Mouse (Mus musculus) liver, postnatal 0 days (tissue): ENCODE data around the gene Slc15a1. TPM values are rescaled to one million over a fixed set of nuclear protein-coding genes. Genes with fewer than 3 reads are reported as not detected.

Source experiments
- ATAC-seq: fragments of 200-750 bp; cut with Nextera tagmentation; 2 replicates; pipeline ENCODE4 v1.8.0; 2017; ENCODE audit warnings: mild to moderate bottlenecking, moderate library complexity
- DNase-seq: peaks from one replicate; pipeline ENCODE4 v3.0.0-alpha.2; 2016
- H3K27ac ChIP-seq: fragments of 300-500 bp; sonication (generic); 2 replicates; pipeline ENCODE4 v1.5.1; 2014; ENCODE audit warnings: antibody characterized with exemption, moderate library complexity, mild to moderate bottlenecking, low read depth
- H3K27me3 ChIP-seq: fragments of 300-500 bp; sonication (generic); 2 replicates; pipeline ENCODE4 v1.6.1; 2014; ENCODE audit warnings: low read length, control low read depth, mixed read lengths; ENCODE audit not compliant: insufficient read depth
- H3K36me3 ChIP-seq: fragments of 300-500 bp; sonication (generic); replicated peaks from 2 replicates; pipeline ENCODE4 v1.6.1; 2014; ENCODE audit warnings: mild to moderate bottlenecking, control low read depth, low read length, moderate library complexity, mixed read lengths; ENCODE audit not compliant: insufficient read depth
- H3K4me1 ChIP-seq: fragments of 300-500 bp; sonication (generic); 2 replicates; pipeline ENCODE4 v1.6.1; 2014; ENCODE audit warnings: antibody characterized with exemption, mild to moderate bottlenecking, control low read depth; ENCODE audit not compliant: insufficient read depth
- H3K4me2 ChIP-seq: fragments of 300-500 bp; sonication (generic); 2 replicates; pipeline ENCODE4 v1.6.1; 2014; ENCODE audit warnings: low read depth, mild to moderate bottlenecking, low read length, moderate library complexity, mixed read lengths
- H3K4me3 ChIP-seq: fragments of 300-500 bp; sonication (generic); 2 replicates; pipeline ENCODE4 v1.5.1; 2014; ENCODE audit warnings: low read depth, low read length
- H3K9ac ChIP-seq: fragments of 300-500 bp; sonication (generic); replicated peaks from 2 replicates; pipeline ENCODE4 v1.6.1; 2014; ENCODE audit warnings: mild to moderate bottlenecking, moderate library complexity
- H3K9me3 ChIP-seq: fragments of 300-500 bp; sonication (generic); 2 replicates; pipeline ENCODE4 v1.6.1; 2016; ENCODE audit warnings: mild to moderate bottlenecking, control low read depth, low read length, mixed read lengths
- CTCF ChIP-seq: sonication (generic); IDR thresholded peaks from 2 replicates; pipeline ENCODE4 v1.5.1; 2016; ENCODE audit warnings: antibody characterized with exemption, low read depth
- EP300 ChIP-seq: IDR thresholded peaks from 2 replicates; pipeline ENCODE4 v1.6.1; 2016; ENCODE audit warnings: antibody characterized with exemption, low read depth, mild to moderate bottlenecking
- WGBS: fragments of 180-500 bp; shearing (Covaris S2); extraction: QIAGEN DNeasy Blood & Tissue Kit; methylation state at CpG from one replicate; pipeline ENCODE4 v1.1.7; 2014; ENCODE audit not compliant: insufficient replicate concordance; 5-methylcytosine and 5-hydroxymethylcytosine counted together
- polyA plus RNA-seq: library from polyadenylated mRNA; unstranded; fragments of >200 nt; fragmentation: Nextera tagmentation; extraction: Ambion mirVana; gene quantifications from 2 replicates; pipeline ENCODE4 v1.2.1, GENCODE M21; 2015

Gene Slc15a1
- polyA plus RNA-seq, 1 experiment from 2014 or later, result not detected

DNA sequence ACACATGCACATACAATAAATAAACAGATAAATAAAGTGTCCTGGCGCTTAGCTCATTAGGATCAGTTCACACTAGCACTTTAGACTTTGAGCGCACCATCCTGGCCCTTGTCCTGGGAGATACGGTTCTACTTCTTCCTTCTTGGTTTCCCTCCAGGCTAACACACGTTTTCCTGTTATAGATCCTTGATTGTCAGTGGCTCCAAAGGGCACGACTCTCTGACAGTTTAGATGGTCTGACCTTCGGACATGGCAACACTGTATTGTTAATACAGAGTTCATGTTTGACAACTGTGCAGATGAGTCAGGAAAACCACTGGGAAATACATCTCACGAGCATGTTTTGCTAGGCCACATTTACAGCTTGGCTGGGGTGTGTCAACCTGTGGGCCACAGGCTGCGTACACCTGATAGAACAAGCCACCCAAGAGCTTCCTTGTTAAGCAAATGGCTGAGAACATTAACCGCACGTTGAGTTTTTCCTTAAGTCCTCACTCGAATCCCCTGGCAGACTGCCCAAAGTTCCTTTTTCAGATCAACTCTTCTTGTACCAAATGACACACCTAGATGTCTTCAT lies 33.4 kb downstream of the Slc15a1 start:
- Histone ChIP-seq H3K27me3 (no peaks in the 10 kb centered on the region), H3K9me3 (no peaks in the 10 kb centered on the region), H3K9ac (no peak overlapping the region), H3K4me2 (no peak overlapping the region), H3K4me1 (peaks cover 4% of the 10 kb centered on the region; the same call in 1 of the 2 replicates), H3K27ac (no peak overlapping the region), H3K4me3 (no peak overlapping the region), H3K36me3 (no peaks in the 10 kb centered on the region)
- 54% methylated on average over 11 of the region's 11 CpGs for WGBS
- TF ChIP-seq CTCF, result no peak
- TF ChIP-seq EP300, result no peak
- ATAC-seq (peak; percentile 89), DNase-seq (no peak)

DNA sequence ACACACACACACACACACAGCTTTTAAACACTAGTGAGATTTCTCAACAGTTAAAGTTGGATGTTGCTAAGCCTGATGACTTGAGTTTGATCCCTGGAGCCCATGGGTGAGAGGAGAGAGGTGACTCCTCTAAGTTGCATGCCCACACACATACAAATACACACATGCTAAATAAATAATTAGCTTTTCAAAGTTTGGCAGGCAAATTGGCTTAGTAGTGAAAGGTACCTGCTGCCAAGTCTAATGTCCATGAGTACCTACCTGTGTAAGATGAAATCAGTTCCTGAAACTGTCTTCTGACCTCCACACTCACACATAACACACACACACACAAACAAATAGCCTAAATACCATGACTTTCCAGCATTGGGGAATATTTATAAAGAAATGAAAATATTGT lies 35.5 kb downstream of the Slc15a1 start:
- no peak for ATAC-seq
- Histone ChIP-seq H3K9ac (no peak overlapping the region), H3K27ac (no peak overlapping the region), H3K4me3 (no peak overlapping the region), H3K36me3 (no peaks in the 10 kb centered on the region), H3K4me2 (no peak overlapping the region), H3K9me3 (no peaks in the 10 kb centered on the region), H3K4me1 (peaks cover 4% of the 10 kb centered on the region; the same call in 1 of the 2 replicates), H3K27me3 (no peaks in the 10 kb centered on the region)
- DNase-seq, result no peak
- TF ChIP-seq CTCF (no peak), EP300 (no peak)

DNA sequence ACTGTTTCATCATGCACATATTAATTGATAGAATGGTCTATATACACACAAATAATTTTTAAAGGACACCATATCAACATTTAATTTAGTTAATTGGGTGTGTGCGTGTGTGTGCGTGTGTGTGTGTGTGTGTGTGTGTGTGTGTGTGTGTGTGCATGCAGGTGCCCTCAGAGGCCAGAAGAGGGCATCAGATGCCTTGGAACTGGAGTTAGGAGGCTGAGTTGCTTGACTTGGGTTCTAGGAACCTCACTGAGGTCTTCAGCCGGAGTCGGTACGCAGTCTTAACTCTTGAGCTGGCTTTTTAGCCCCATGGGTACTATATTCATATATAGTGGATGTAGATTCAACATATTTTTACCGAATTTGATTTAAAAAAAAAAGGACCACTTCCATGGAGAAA lies 37.4 kb downstream of the Slc15a1 start:
- no peak for ATAC-seq
- WGBS, result 90% methylated on average over 6 of the region's 6 CpGs
- H3K9ac ChIP-seq, result no peak overlapping the region
- no peak for DNase-seq
- no peaks in the 10 kb centered on the region for H3K36me3 ChIP-seq
- no peak for TF ChIP-seq EP300
- no peak for TF ChIP-seq CTCF
- no peak overlapping the region for H3K27ac ChIP-seq
- no peaks in the 10 kb centered on the region for H3K27me3 ChIP-seq
- peaks cover 4% of the 10 kb centered on the region; the same call in 1 of the 2 replicates for H3K4me1 ChIP-seq
- no peak overlapping the region for H3K4me2 ChIP-seq
- H3K4me3 ChIP-seq, result no peak overlapping the region
- no peaks in the 10 kb centered on the region for H3K9me3 ChIP-seq

DNA sequence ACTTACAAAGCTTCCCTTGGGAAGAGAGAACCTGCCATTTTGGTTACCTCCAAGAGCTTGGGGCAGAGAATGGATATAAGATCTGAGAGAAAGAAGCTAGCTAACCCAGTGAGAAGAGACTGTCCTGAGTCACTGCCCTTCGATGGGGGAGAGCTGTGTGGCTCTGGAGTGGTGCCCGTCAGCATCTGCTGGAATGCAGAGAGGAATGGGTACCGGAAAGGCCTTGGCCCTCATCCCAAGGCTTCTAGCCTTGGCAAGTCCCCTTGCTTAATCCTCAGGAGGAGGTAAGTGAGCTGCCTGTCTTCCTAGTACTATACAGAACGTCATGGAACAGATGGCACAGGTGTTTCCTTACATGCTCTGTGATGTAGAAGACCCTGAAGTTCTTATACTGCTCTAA lies 38.6 kb downstream of the Slc15a1 start:
- Histone ChIP-seq H3K36me3 (no peaks in the 10 kb centered on the region), H3K27ac (no peak overlapping the region), H3K4me3 (no peak overlapping the region), H3K9ac (no peak overlapping the region), H3K4me2 (no peak overlapping the region), H3K9me3 (no peaks in the 10 kb centered on the region), H3K4me1 (peaks cover 3% of the 10 kb centered on the region; the same call in 1 of the 2 replicates), H3K27me3 (no peaks in the 10 kb centered on the region)
- ATAC-seq, result no peak
- WGBS, result 82% methylated on average over 4 of the region's 4 CpGs
- no peak for DNase-seq
- TF ChIP-seq CTCF (no peak), EP300 (no peak)

DNA sequence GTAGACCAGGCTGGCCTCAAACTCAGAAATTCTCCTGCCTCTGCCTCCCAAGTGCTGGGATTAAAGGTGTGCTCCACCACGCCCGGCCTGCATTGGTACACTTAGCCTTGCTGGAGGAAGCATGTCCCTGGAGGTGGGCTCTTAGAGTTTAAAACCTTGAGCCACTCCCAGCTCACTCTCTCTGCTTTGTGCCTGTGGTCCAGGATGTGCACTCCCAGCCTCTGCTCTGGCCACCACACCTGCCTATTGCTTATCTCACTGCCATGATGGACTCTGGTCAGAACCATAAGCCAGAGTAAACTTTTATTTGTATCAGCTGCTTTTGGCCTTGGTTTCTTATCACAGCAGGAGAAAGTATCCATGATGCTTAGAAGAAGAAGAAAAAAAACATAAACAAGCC lies 40.7 kb downstream of the Slc15a1 start:
- Histone ChIP-seq H3K9me3 (no peaks in the 10 kb centered on the region), H3K27ac (no peak overlapping the region), H3K4me1 (no peaks in the 10 kb centered on the region), H3K4me2 (no peak overlapping the region), H3K36me3 (no peaks in the 10 kb centered on the region), H3K27me3 (no peaks in the 10 kb centered on the region), H3K9ac (no peak overlapping the region), H3K4me3 (no peak overlapping the region)
- ATAC-seq (no peak), DNase-seq (no peak)
- WGBS, result 88% methylated on average over 2 of the region's 2 CpGs
- no peak for TF ChIP-seq CTCF

DNA sequence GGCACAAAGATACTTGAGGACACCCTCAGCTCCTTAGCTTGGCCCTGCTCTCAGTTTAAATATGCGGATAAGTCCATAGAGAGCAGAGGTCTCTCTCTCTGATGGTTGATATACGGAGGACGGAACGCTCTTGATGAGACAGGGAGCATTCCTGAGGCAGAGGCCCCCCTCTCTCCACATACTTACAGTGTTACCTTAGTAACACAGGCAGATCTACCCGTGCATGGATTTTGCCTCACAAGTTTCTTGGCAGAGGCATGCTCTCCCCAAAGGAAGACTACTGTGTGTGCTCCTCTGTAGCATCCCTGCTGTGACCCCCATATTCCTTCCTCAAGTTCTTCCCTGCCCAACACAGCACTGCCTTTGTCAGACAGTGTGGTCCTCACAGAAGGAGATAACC lies 42.3 kb downstream of the Slc15a1 start:
- DNase-seq (no peak), ATAC-seq (no peak)
- TF ChIP-seq CTCF, result no peak
- no peak for TF ChIP-seq EP300
- Histone ChIP-seq H3K36me3 (no peaks in the 10 kb centered on the region), H3K27me3 (no peaks in the 10 kb centered on the region), H3K9ac (no peak overlapping the region), H3K4me1 (no peaks in the 10 kb centered on the region), H3K9me3 (no peaks in the 10 kb centered on the region), H3K4me2 (no peak overlapping the region), H3K4me3 (no peak overlapping the region), H3K27ac (no peak overlapping the region)
- WGBS, result 83% methylated on average over 5 of the region's 5 CpGs

DNA sequence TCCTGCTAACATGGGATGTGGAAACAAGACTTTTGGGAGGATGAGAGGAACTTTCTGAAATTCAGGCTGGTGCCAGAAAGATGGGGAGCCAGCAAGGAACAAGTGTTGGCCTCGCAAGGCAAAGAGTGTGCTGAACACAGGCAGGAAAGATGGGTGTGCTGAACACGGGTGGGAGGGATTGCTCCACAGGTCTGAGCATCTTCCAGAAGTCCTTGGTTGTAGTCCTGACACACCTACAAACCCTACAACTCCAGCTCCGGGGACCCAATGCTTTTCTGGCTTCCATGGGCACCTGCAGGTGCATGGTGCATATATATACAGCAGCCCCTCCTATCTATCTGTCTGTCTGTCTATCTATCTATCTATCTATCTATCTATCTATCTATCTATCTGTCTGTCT lies 44.1 kb downstream of the Slc15a1 start:
- no peaks in the 10 kb centered on the region for H3K9me3 ChIP-seq
- H3K4me1 ChIP-seq, result no peaks in the 10 kb centered on the region
- no peak overlapping the region for H3K27ac ChIP-seq
- no peak overlapping the region for H3K9ac ChIP-seq
- TF ChIP-seq CTCF (no peak), EP300 (no peak)
- DNase-seq (no peak), ATAC-seq (no peak)
- WGBS, result 67% methylated on average over 3 of the region's 3 CpGs
- H3K4me3 ChIP-seq, result no peak overlapping the region
- no peaks in the 10 kb centered on the region for H3K27me3 ChIP-seq
- H3K4me2 ChIP-seq, result no peak overlapping the region
- no peaks in the 10 kb centered on the region for H3K36me3 ChIP-seq
